Comparison of ENCODE assay signal across 7 mouse cellular contexts in the genomic region with DNA sequence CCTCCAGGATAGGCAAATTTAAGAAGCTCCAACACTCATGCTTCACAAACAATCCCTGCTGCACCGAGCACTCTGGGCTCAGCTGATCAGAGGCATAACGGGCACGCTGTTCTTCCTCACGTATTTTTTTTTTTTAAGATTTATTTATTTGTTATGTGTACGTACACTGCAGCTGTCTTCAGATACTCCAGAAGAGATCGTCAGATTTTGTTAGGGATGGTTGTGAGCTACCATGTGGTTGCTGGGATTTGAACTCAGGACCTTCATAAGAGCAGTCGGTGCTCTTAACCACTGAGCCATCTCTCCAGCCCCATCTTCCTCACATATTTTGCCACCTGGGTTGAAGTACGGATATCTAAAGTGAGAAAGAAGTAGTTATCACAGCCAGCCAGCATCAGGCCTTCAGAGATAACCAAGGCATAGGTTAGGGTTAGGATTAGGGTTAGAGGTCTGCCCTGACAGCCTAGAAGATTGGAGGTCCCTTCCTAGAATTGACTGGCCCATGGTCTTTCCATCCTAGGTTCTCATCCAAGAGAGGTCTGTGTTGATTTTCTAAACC. TPM values are rescaled to one million over a fixed set of nuclear protein-coding genes. Genes with fewer than 3 reads are reported as not detected.
DNase-seq lines count a peak whose midpoint lies in the region; ATAC-seq lines count a peak whose summit lies in the region.

A gene (minus strand): TSS at position 51 of the 559 bp plus-strand sequence.

- H3K36me3 ChIP-seq in lung, embryonic 15.5 days, result peaks cover 6% of the 10 kb centered on the region; the same call in 1 of the 2 replicates
- no peaks in the 10 kb centered on the region for H3K36me3 ChIP-seq in forebrain, embryonic 16.5 days (ENCODE audit: control insufficient read depth, insufficient read depth)
- no peaks in the 10 kb centered on the region for H3K36me3 ChIP-seq in neural tube, embryonic 15.5 days

- no peak within 1 kb of the TSS for H3K27ac ChIP-seq in lung, embryonic 15.5 days
- H3K27ac ChIP-seq in forebrain, embryonic 16.5 days (ENCODE audit: low read length), result no peak within 1 kb of the TSS
- no peak within 1 kb of the TSS for H3K27ac ChIP-seq in neural tube, embryonic 15.5 days (replicated peaks)

- 0 out of 2 replicates have a peak within 1 kb of the TSS, but pooled peaks have one; percentile 22 for H3K9ac ChIP-seq in lung, embryonic 15.5 days
- H3K9ac ChIP-seq in forebrain, embryonic 16.5 days (replicated peaks; ENCODE audit: low read depth, low read length), result peak within 1 kb of the TSS; percentile 60
- H3K9ac ChIP-seq in neural tube, embryonic 15.5 days (replicated peaks), result peak within 1 kb of the TSS; percentile 48

- no peak for DNase-seq in lung, adult 18-20 months
- no peak for DNase-seq in left cerebral cortex, postnatal 25 days (ENCODE audit: low spot score in 2 of 2)
- no peak for DNase-seq in spleen, postnatal 36 days (ENCODE audit: low spot score in 2 of 2)
- no peak for DNase-seq in thymus, postnatal 0 days (ENCODE audit: low spot score)

- peak within 1 kb of the TSS; percentile 74 for H3K4me2 ChIP-seq in lung, embryonic 15.5 days
- peak within 1 kb of the TSS; percentile 75 for H3K4me2 ChIP-seq in forebrain, embryonic 16.5 days (ENCODE audit: low read length)
- peak within 1 kb of the TSS; percentile 75 for H3K4me2 ChIP-seq in neural tube, embryonic 15.5 days

- H3K27me3 ChIP-seq in lung, embryonic 15.5 days, result no peaks in the 10 kb centered on the region
- no peaks in the 10 kb centered on the region for H3K27me3 ChIP-seq in forebrain, embryonic 16.5 days (replicated peaks; ENCODE audit: control insufficient read depth, insufficient read depth, low read length)
- no peaks in the 10 kb centered on the region for H3K27me3 ChIP-seq in neural tube, embryonic 15.5 days (replicated peaks)

- no peak for ATAC-seq in lung, embryonic 15.5 days (ENCODE audit: borderline replicate concordance, extremely low read depth, low FRiP score, low TSS enrichment)
- no peak for ATAC-seq in forebrain, embryonic 16.5 days
- ATAC-seq in neural tube, embryonic 15.5 days (ENCODE audit: low FRiP score), result no peak

- intact Hi-C loops in left cerebral cortex, postnatal 25 days (cut with DNase I), result loop anchor here (2.0 kb wide), 1 partner anchor 15 kb away; a partner anchor contains a TSS

- peak within 1 kb of the TSS; percentile 33 for H3K4me3 ChIP-seq in lung, embryonic 15.5 days
- H3K4me3 ChIP-seq in forebrain, embryonic 16.5 days (replicated peaks; ENCODE audit: low read length), result peak within 1 kb of the TSS; percentile 39
- peak within 1 kb of the TSS; percentile 39 for H3K4me3 ChIP-seq in neural tube, embryonic 15.5 days (replicated peaks)

- 83% methylated on average over 8 of the region's 8 CpGs for WGBS in lung, embryonic 15.5 days
- 82% methylated on average over 8 of the region's 8 CpGs for WGBS in forebrain, embryonic 16.5 days
- WGBS in neural tube, embryonic 15.5 days, result 87% methylated on average over 8 of the region's 8 CpGs

- no peaks in the 10 kb centered on the region for H3K9me3 ChIP-seq in lung, embryonic 15.5 days
- H3K9me3 ChIP-seq in forebrain, embryonic 16.5 days (ENCODE audit: control insufficient read depth, low read length), result no peaks in the 10 kb centered on the region
- H3K9me3 ChIP-seq in neural tube, embryonic 15.5 days (replicated peaks), result no peaks in the 10 kb centered on the region

- H3K4me1 ChIP-seq in lung, embryonic 15.5 days, result peaks cover 33% of the 10 kb centered on the region
- peaks cover 54% of the 10 kb centered on the region for H3K4me1 ChIP-seq in forebrain, embryonic 16.5 days (replicated peaks; ENCODE audit: control insufficient read depth, insufficient read depth, low read length)
- peaks cover 48% of the 10 kb centered on the region for H3K4me1 ChIP-seq in neural tube, embryonic 15.5 days

RNA-seq across cellular contexts. Expression of the gene that starts here (rescaled TPM):
- 2.3 and 3.3 TPM in 2 replicates for polyA plus RNA-seq in lung, embryonic 15.5 days (2015; fragmentation: Nextera tagmentation; extraction: Ambion mirVana)
- polyA plus RNA-seq in forebrain, embryonic 16.5 days (2015; fragmentation: Nextera tagmentation; extraction: Ambion mirVana), result 6.8 and 10.9 TPM in 2 replicates
- total RNA-seq in left cerebral cortex, postnatal 25 days (2021), result 10 to 100 TPM; 53.4 to 59.5 TPM
- polyA plus RNA-seq in neural tube, embryonic 15.5 days (2015; fragmentation: Nextera tagmentation; extraction: Ambion mirVana), result 6.1 and 9.1 TPM in 2 replicates
- polyA plus RNA-seq in thymus, postnatal 0 days (2015; fragmentation: Nextera tagmentation; extraction: Ambion mirVana), result 1.5 and 2.4 TPM in 2 replicates
